Mouse (Mus musculus) R1 (cell line): Measurements from ENCODE around the gene Trrap.

Experiments used
- DNase-seq: peaks from one replicate; pipeline ENCODE4 v3.0.0-alpha.2; 2018; ENCODE audit warnings: low read depth, low spot score

Gene Trrap

DNA sequence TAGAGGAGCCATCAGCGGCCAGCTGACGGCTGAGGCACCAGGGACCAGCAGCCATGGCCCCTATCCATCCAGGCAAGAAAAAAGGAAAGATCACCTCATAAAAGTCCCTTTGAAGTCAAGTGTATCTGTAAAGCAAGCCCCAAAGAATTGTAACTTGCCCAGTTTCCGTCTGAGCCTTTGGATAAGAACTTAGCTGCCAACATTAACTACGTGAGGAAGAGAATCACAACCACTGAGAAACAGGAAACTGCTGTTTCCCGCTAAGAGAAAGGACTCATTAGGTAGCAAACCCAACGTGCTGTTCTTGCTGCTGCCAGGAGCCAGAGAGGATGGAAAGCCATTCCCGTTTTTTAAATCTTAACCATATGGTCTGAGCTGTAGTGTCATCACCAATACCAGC lies 103.2 kb downstream of the Trrap start:
- DNase-seq: no peak

DNA sequence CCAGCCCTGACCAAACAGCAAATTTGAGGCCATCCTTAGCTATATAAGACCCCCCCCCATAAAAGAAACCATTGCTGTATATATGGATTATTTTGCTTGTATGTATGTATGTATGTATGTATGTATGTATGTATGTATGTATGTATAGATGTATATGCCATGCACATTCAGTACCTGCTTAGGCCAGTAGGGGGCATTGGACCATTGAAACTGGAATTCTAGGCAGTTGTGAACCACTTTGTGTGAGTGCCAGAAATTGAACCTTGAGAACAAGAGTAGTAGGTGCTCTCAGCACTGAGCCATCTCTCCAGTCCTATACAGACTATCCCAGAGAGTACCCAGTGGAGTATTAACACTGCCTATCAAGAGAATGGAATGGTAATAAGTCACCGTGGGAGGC lies 104.2 kb downstream of the Trrap start:
- DNase-seq: peak; percentile 75

DNA sequence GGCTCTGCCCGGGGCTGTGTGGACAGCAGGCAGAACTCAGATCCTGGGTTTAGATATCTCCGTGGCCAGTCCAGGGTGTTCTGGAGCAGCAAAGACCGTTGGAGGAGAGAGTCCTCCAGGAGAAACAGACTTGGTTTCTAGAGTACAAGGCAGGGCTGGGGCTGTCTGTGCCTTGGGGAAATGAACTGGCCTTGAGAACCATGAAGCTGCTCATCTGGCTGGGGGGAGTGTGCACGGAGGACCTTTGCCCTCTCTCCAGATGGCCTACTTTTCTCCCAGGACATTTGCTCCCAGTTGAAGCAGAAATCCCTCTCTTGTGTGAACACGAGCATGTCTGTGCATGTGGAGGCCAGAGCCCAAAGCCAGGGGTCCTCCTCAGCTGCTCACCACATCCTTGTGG lies 104.8 kb downstream of the Trrap start:
- DNase-seq: no peak

DNA sequence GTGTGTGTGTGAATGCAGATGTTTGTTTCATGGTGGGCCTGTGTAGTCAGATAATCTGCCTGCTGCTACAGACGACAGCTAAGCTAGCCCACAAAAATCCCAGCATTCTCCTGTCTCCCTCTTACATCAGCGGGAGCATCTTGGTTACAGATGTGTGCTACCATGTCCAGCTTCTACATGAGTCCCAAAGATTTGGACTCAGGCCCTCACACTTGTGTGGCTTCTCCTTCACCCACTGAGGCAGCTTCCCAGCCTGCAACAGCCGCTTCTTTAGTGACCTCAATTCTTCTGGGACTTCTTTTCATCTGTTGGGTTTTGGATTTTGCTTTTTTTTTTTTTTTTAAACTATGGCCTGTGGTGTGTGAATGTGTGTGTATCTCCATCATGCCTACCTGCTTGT lies 105.3 kb downstream of the Trrap start:
- no peak for DNase-seq

DNA sequence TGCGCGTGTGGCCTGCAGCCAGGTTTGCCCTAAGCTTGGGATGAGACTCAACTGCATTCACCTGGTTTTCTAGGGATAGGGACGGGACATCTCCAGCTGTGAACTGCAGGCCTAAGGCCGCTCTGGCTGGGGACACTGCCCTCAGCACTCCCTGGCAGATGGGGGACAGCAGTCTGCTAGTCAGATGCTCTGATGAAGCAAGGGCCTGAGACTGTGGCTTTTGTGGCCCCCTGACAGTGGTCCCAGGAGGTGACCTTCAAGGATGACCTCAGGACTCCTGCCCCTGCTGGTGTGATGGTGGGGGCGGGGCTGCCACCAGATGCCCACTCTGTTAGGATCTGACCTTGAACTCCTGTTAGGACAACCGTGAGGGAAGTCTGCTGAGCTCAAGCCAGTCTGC lies 107.7 kb downstream of the Trrap start:
- no peak for DNase-seq

DNA sequence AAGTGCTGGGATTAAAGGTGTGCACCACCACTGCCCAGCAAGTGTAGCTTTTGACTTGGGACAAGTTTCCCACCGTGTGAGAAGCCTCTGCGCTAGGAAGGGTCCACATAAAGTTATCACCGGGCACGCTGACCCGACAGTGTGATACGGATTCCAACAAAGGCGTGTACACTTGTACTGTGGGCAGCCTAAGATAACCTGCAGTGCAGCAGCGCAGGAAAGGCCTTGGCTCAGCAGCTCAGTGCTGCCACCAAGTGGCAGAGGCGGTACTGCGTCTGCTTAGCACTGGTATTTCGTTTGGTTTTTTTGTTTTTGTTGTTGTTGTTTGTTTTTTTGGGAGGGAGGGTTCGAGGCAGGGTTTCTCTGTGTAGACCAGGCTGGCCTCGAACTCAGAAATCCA lies 108.4 kb downstream of the Trrap start:
- peak; percentile 78 for DNase-seq

DNA sequence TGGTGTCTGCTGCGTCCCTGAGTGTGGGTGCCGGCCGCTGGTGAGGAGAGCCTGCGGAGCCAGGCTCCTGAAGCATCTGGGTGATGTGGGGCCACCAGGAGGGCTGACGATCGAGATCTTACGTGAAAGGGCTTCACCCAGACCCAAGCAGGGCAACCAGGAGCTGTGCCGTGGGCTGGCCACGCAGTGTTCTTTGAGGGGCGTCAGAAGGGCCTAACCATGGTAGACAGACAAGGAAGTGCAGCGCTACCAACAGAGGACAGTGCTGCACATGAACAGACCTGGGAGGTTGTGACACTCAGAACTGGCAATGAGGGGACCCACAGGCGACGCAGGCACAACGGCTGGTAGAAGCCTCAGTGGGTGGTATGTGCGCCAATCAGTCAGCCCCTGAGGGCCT lies 109.5 kb downstream of the Trrap start:
- no peak for DNase-seq

DNA sequence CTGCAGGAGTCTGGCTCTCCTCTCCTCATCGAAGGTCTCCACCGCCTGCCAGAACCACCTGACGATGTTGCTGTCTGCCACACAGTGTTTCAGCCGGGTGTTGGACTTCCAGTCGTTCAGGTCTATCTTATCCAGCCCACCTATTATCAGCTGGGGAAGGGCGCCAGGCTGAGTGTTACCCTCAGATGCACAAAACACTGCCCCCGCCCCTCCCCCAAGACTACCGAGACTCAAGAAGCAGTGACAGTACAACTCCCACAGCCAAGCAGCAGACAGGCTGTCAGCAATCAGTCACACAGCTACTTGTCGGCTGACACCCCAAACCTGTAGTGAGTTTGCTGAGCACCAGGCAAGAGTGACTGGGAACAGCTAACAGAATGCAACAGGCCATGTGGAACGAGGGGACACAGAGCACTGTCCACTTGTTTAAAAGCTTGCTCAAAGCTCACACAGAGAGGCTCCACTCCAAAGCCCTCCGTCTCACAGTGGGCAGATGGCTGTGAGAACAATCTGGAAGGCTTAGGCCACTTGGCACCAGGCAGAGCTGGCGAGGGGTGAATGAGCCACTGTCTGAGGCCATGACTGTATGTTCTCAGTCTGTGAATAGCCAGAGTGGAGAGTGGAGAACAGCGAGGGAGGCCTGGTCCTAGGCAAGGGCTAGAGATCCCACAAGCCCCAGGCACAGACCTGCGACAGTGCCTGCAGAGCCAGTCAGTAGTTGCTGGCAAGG lies 114.3 kb downstream of the Trrap start:
- DNase-seq: no peak

DNA sequence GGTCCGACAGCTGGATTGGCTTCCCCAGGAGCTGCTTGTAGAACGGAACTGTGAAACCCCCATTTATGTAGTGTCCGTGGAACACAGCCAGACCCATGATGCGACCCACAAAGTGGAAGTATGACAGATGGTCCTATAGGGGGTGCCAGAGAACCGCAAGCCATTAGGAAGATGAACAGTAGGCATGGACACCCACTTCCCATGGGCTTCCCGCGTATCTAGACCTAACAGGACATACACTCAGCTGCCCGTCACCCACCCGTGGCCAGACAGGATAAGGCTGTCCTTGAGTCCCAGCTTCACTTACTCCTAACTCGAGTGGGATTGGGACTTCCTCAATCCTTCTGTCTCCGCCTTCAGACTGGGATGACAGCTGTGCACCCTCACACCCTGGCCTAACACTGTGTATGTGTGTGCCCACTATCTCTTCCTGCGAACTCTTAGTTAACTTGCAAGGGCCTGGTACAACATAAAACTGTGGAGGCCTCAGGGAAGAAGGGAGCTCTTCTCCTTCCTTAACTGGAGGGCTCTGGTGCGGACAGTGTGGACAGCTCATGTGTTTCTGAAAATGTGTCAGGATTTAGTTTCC lies 117.2 kb downstream of the Trrap start:
- DNase-seq: peak; percentile 51

DNA sequence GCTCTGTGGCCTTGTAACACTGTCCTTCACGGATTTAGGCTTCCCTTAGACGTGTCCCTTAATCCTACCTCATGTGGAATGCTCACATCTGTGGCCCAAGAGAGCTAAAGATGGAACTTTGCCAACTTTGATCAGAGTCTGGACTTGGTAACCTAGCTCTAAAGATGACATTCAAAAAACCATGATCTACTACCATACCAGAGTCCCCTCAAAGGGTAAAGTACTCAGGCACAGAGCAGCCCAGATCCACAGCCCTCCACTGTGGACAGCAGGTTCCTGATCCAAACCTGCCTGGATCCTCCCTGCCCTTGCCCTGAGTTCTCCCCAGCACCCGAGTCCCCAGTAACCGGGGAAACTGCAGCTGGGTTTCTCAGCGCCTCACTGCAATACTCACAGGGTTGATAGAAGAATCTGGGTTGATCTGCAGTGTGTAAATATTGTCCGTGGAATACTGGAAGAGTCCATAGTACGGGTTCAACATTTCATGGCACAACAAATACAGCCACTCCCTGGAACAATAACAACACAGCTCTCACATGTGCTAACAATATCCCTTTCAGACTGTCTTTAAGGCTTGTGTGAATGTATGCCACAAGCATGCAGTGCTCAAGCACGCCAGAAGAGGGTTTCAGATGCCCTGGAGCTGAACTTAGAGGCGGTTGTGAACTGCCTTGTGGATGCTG lies 118.6 kb downstream of the Trrap start:
- DNase-seq: no peak

DNA sequence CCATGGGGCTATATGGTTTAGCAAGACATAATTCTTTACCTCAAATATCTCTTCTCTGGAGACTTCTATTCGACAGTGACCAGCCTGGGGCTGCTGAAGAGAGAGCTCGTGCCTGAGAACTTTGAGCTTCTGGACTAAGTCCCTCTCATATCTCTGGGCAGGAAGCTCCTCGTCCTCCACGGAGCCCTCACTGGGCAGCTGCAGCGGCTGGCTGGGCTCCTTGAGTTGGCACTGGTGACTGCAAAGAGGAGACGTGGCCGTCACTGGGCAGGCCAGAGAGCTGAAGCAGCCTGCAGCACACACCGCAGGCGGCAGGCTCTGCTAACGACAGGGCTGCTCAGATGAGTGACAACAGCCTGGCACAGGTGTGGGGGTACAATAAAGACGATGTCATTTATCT lies 123.7 kb downstream of the Trrap start:
- no peak for DNase-seq

DNA sequence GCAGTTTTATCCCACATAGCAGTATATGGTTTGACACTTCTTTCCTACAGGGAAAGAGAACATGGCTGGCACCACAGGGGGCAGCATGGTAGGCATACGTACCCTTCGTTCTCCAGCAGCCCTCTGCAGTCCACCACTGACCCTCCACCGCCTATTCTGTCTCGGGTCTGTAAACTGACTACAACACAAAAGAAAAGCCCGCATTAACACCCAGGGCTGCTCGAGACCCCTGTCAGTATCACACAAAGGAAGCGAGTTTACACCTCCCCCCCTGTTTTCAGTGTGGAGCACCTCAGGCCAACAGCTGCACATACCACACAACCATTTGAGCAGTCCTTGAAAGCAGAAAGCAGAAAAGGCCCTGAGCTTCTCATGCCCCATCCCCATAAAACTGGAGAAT lies 130.3 kb downstream of the Trrap start:
- DNase-seq: no peak

DNA sequence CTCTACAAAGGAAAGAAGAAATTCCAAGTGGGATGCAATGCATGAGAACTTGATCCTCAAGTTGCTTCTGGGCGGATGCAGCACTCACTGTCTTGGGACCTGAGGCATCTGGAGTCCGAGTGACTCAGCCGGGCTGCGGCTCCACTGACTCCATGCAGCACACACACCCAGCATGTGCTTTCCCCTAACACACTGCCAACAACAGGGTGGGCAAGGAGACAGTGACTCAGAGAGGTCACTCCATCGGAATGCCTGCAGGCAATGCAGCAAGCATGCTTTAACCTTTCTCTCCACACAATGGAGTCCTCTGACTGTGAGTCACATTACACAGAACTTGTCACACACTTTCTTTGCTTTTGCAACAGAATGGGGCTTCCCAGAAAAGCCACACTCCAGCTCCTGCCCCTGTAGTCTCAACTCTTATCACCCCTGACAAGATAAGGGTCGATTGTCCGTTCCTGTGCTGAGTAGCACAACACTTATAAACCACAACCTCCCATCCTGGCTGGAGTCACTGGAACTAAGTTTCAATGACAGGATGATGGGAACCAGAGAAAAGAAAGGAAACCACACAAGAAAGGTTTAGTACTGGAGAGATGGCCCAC lies 131.0 kb downstream of the Trrap start:
- DNase-seq: no peak

DNA sequence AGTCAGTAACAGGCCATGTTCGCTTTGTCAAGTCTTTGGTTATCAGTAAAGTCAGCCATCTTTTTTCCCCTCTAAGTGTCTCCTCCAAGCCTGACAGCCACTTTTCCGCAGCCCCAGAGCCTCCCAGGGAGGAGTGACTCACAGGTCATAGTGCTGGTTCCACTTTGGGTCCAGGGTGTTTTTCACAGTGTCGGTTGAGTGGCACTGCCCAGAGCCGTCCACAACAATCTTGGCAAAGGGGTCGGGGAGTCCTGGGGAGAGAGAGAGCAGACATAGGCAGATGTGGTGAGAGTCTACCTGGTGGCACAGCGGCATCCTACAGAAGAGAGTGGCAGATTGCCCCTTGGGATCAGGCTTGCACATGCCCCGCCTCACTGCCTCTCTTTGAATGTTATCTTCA lies 133.5 kb downstream of the Trrap start:
- DNase-seq: no peak

DNA sequence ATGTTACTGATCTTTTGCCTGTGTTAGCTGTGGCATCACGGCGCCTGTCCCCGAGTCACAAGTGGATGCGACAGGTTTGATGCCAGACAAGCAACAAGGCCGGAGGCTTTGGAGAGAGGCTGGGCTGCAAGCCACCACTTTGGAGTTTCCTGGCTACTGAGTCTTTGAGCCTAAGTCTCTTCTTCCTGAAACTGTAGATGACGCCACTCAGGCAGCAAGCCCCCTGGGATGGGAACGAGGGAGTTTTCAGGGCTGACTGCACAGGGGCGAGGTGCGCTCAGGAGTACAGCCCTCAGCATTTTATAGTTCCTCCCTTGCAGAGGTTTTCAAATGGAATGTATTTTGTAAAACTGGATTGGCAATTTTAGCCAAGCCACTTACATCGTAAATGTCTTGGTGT lies 134.3 kb downstream of the Trrap start:
- no peak for DNase-seq

DNA sequence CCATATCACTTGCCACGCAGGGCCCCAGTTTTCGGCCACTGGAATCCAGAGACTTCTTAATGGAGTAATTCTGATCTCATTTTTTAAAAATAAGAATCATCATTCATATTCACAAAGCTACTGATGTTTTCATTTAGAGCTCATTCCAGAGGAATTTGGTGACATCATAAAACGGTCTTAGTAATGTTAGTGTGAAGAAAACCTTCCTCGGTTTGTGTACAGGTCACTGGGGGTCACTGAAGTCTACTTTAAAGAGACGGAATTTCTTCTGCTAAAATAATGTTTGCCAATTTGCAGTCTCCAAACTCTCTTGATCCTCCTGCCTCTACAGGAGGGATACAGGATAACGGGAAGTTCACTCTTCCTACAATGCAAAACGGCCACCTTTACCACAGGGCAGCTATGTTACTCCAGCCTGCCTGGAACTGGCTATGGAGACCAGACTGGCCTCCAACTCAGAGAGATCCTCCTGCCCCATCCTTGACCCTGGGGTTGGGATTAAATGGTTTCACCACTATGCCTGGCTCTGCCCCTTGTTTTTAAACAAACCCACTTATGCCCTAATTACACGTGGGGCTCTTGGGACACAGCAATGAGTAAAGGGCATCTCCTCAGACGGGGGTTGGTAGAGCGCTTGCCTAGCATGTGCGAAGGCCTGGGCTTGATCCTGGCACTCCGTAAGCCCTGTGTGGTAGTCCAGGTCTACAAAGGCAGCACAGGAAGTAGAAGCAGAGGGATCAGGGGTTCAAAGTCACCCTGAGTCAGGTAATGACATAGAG lies 137.0 kb downstream of the Trrap start:
- no peak for DNase-seq

DNA sequence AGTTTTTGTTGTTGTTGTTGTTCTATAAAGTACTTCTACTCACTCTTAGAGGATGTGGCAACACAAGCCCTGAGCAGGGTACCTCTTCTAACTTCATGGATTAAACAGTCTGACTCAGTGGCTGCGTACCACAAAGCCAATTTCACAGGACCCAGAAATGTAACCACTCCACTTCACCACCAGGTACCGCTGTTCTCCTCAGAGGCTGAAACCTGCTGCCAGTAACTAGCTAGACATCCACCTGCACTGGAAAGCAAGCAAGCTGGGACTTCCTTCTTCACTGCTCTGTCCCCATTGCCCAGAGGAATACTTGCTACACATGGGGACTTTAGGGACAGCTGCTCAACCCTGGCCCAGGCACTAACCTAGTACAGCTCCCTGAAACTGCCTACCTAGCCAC lies 140.1 kb downstream of the Trrap start:
- peak; percentile 65 for DNase-seq
